Mouse (Mus musculus): ENCODE measurements around the gene Mslnl. TPM values are rescaled to one million over a fixed set of nuclear protein-coding genes. Genes with fewer than 3 reads are reported as not detected.

The Mslnl gene
- total RNA-seq, 2 experiments from 2014 or later: not detected

GRCm38 (mm10) chr17:25783086-25783485 is 47.2 kb downstream of the Mslnl start:
- intact Hi-C loops (cut with DNase I): no loop called here

DNA sequence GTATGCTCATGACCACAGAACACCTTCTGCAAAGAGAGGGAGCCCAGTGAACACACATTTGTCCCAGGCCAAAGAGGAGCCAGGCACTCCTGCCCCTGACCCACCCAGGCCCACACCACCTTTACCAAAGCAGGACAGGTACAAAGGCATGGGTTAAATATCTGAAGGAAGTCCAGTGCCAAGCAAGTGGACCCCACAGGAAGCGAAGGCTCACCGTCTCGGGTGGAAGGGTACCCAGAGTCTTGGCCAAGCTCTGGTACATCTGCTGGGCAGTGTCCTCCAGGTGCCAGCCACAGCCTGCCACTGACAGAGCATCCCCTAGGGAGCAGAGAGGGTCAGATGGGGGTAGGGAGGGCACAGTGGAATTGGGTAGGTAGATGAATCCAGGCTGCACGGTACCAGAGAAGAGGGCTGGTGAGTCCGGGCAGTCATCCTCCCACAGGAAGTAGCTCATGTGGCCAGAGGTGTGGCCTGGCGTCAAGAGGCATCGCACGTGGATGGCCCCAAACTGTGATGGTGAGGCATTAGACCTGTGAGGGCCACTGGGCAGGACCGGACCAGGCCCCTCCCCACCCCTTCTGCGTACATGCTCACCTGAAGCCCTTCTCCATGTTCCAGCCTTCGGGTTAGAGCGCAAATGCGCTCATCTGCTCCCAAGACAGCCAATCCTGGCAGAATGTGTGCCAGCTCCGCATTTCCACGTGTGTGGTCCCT is 48.2 kb downstream of the Mslnl start:
- intact Hi-C loops (cut with DNase I): no loop called here
- DNase-seq: no peak

More at GRCm38 (mm10) chr17:25783086-25783485, 47.2 kb downstream of the Mslnl start:
- no peak for DNase-seq

- peak; percentile 92 to 97 for DNase-seq
- intact Hi-C loops (cut with DNase I): no loop called here
Measured at GRCm38 (mm10) chr17:25785281-25785745, 49.5 kb downstream of the Mslnl start, which contains the start of gene Haghl. Gene Haghl, minus strand, starts transcription at chr17:25785673.

- DNase-seq: no peak
- intact Hi-C loops (cut with DNase I): no loop called here
Measured at GRCm38 (mm10) chr17:25786280-25786679, 50.4 kb downstream of the Mslnl start, which contains the start of gene Ccdc78. Gene Ccdc78, plus strand, starts transcription at chr17:25786580.

DNA sequence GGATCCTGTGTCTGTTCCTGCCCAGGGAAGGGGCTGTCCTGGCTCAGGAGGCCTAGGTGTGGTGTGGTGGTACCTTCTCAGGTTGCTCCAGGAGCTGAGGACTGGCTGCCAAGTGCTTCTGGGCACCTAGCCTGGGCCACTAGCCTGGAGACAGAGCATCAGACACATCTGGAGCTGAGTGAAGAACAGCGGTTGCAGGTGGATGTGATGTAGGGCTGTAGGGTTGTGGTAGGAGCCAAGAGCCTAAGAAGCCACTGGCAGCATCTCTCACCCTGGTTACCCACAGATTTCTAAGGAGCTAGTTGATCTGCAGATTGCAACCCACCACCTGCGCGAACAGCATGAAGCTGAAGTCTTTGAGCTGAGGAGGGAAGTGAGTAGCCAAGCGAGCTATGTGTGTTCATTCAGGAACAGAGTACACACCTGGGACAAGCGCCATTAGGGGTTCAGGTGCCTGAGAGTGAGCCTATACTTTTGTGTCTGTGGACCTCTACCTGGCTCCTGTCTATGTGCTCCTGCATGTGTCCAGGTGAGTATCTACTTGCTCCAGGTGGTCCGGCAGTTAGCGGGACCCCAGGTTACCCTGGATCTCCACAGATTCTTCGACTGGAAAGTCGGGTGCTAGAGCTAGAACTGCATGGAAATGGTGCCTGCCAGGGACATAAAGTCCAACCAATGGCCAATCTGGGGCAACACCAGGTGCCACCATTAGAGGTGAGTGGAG is 51.1 kb downstream of the Mslnl start:
- DNase-seq: no peak
- intact Hi-C loops (cut with DNase I): no loop called here

DNA sequence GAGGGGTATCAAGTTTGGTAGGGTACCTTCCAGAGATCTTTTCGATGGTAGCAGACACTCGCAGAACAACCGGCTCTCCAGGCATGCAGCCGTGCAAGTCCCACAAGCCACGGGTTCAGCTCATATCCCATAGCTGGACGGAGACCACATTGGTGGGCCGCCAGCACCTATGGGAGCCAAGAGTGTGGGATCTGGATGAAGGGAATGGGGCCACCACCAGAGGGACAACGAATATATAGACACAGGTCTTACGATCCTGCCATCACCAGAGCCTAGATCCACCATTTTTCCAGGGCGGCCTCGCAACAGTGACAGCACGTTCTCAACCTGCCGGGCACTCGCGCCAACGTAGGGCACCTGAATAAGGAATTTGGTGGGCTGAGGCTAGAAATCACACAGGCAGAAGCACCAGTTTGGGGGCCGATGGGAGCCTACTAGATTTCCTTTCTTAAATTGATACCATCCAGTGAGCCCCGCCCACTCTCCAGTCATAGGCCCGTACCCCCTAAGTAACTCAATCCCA is 55.5 kb downstream of the Mslnl start:
- intact Hi-C loops (cut with DNase I): no loop called here
- DNase-seq: no peak

DNA sequence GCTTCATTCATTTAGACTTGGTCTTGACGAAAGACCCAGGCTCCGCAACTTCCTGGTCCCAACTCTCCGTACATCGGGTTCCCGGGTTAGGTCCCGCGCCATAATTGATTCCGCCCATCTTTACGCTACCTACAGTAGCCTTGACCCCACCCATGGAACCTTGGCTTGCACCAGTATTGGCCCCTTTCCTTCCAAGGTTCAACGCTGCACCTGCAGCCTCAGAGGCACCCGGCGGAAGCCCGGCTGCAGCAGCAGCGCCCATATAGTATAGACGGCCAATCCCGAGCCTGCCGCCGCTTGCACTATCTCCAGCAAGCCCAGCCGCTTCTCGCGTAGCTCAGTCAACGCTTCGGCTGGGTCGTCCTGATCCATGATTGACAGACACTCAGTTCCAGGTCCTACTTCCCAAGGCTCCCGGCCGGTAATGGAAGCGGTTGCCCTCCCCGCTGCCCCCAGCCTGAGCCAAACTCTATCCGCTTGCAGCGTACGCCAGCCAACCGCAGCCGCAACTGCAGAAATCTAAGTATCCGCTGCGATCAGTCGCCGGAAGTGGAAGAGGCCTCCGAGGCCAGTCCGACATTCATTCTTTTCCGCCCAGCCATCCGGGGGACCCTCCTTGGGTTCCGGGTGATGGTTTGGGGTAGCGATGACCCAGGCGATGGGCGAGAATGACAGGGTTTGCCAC is 56.1 kb downstream of the Mslnl start:
- DNase-seq: peak; percentile 77 to 88
- intact Hi-C loops (cut with DNase I): no loop called here

DNA sequence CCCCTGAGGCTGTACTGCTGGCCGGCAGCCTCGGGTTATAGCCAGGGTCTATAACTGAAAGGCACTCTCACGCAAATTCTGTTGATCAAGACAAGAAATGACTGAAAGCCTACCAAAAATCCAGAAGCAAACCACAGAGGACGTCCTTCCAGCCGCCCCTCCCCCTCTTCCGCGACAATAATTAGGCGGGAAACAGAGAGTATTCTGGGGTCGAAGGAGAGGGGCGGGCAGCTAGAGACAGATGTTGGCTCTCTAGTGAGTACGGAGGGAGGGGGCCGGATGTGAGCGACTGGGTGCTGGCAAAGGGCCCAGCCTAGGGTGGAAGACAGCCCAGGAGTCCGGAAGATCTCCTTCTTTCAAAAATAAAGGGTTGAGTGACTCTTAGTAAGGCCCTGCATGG is 56.8 kb downstream of the Mslnl start, which contains the start of gene Fam173a:
Fam173a (minus strand) TSS at position 287 of the 400 bp plus-strand sequence.
- DNase-seq: peak in 1 of 2 experiments; percentile 66
- intact Hi-C loops (cut with DNase I): no loop called here

- intact Hi-C loops (cut with DNase I): no loop called here
Measured at GRCm38 (mm10) chr17:25794197-25794596, 58.4 kb downstream of the Mslnl start.

GRCm38 (mm10) chr17:25794998-25795397 is 59.2 kb downstream of the Mslnl start:
- intact Hi-C loops (cut with DNase I): no loop called here
- no peak for DNase-seq

More at GRCm38 (mm10) chr17:25794197-25794596, 58.4 kb downstream of the Mslnl start:
- DNase-seq: no peak

DNA sequence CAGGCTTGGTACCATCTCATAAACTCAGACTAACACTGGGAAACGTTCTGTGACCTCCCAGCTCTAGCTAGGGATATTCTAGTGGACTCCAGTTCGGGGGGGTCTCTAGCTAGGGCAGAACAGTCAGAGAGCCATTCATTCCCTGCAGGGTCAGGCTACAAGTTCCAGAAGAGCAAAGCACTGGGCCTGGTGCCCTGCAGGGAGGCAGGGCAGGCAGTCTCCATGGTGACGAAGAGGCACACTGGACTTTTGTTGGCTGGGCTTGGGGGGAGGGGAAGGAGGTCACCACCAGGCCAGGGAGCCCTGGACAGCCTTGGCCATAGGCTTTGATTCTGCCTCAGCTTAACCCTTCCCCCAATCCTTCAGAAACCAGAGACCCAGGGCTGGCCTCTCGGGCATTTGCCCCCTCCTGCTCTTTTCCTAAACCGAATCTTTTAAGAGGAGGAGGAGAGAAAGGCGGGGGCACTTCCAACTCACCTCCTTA is 59.8 kb downstream of the Mslnl start, which contains the start of gene AC134908.4:
AC134908.4 (minus strand) TSS at position 51 of the 484 bp plus-strand sequence.
- no peak for DNase-seq
- intact Hi-C loops (cut with DNase I): loop anchor here (2.0 kb wide), 1 partner anchor 21 kb away; no protein-coding TSS in a partner anchor

DNA sequence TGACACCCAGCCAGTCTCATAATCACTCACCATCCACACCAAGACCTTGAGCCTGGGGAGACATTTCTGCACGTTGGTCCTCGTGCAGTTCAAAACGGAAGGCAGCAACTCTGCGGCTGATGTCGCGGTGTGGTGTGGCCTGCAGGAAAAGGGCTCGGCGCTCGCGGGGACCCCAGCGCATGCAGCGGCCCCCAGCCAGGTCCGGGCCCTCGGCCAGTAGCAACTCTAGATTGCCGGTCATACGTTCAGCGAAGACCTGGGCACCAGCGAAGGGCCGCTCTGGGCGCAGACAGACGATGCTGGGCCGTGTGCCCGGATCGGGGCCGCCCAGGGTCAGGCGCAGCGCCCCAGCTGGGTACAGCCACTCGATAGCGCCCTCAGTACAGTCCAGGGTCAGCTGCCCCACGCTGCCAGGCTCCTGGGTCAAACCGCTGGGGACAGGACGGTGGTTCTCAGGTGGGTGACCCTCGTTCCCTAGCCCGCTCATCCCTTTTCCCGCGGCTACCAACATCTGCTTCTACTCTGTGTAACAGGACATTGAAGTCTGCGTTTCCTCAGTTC is 60.4 kb downstream of the Mslnl start:
- intact Hi-C loops (cut with DNase I): loop anchor here (2.0 kb wide), 1 partner anchor 21 kb away; no protein-coding TSS in a partner anchor
- DNase-seq: peak; percentile 50 to 56

- intact Hi-C loops (cut with DNase I): loop anchor here (2.0 kb wide), 1 partner anchor 22 kb away; no protein-coding TSS in a partner anchor
- DNase-seq: peak; percentile 76 to 86
Measured at GRCm38 (mm10) chr17:25796951-25797369, 61.1 kb downstream of the Mslnl start, which contains the start of gene Metrn. Gene Metrn, minus strand, starts transcription at chr17:25797136.

Small RNA genes within 50 kb of the gene (microRNA-seq; reads per million reads assigned to microRNA genes)
- gene Gm25083: 0 reads per million in 2 experiments
- gene Mir6966: 0 reads per million in 2 experiments

Other genes with a start within 250 kb of the Mslnl start
- gene Sstr5, start 238.8 kb upstream of the Mslnl start, total RNA-seq (2021): not detected
- 1 to 10 TPM; 1.9 to 2.0 TPM for gene Sox8, start 165.4 kb upstream of the Mslnl start, total RNA-seq (2021)
- gene Lmf1, start 157.0 kb upstream of the Mslnl start, total RNA-seq (2021): 10 to 100 TPM; 13.1 to 13.9 TPM
- not detected for gene Gng13, start 18.9 kb upstream of the Mslnl start, total RNA-seq (2021)
- gene Chtf18, start 8.6 kb upstream of the Mslnl start, total RNA-seq (2021): under 1 TPM; 0.41 to 0.49 TPM
- gene Rpusd1, start 8.4 kb upstream of the Mslnl start, total RNA-seq (2021): 1 to 10 TPM; 2.5 to 3.1 TPM
- under 1 TPM in 1 of 2 experiments, not detected in 1; 0.44 TPM for gene Msln, start 18.3 kb downstream of the Mslnl start, total RNA-seq (2021)
- gene Narfl, start 37.7 kb downstream of the Mslnl start, total RNA-seq (2021): 10 to 100 TPM; 26.0 to 30.5 TPM
- gene Haghl, start 49.6 kb downstream of the Mslnl start, total RNA-seq (2021): 10 to 100 TPM in 1 of 2 experiments, 1 to 10 TPM in 1; 8.7 to 10.1 TPM
- gene Ccdc78, start 50.5 kb downstream of the Mslnl start, total RNA-seq (2021): not detected
- 10 to 100 TPM; 34.8 to 38.9 TPM for gene Fam173a, start 56.9 kb downstream of the Mslnl start, total RNA-seq (2021)
- not detected for gene AC134908.4, start 59.6 kb downstream of the Mslnl start, total RNA-seq (2021)
- gene Metrn, start 61.1 kb downstream of the Mslnl start, total RNA-seq (2021): 10 to 100 TPM; 48.4 to 50.8 TPM
- 1 to 10 TPM; 1.2 to 1.5 TPM for gene Fbxl16, start 73.0 kb downstream of the Mslnl start, total RNA-seq (2021)
- 1 to 10 TPM; 8.9 to 9.3 TPM for gene Wdr24, start 87.6 kb downstream of the Mslnl start, total RNA-seq (2021)
- gene Jmjd8, start 92.8 kb downstream of the Mslnl start, total RNA-seq (2021): 10 to 100 TPM; 13.4 to 13.6 TPM
- gene Stub1, start 97.4 kb downstream of the Mslnl start, total RNA-seq (2021): 10 to 100 TPM; 85.4 to 86.0 TPM
- 10 to 100 TPM; 23.2 to 27.7 TPM for gene Rhbdl1, start 101.3 kb downstream of the Mslnl start, total RNA-seq (2021)
- 10 to 100 TPM; 18.6 to 19.2 TPM for gene Gm20683, start 105.7 kb downstream of the Mslnl start, total RNA-seq (2021)
- 10 to 100 TPM; 63.4 to 68.4 TPM for gene Rhot2, start 108.8 kb downstream of the Mslnl start, total RNA-seq (2021)
- 1 to 10 TPM in 1 of 2 experiments, under 1 TPM in 1; 0.39 to 1.6 TPM for gene Wdr90, start 125.5 kb downstream of the Mslnl start, total RNA-seq (2021)
- 100 to 1,000 TPM in 1 of 2 experiments, 10 to 100 TPM in 1; 87.2 to 102 TPM for gene Mcrip2, start 132.7 kb downstream of the Mslnl start, total RNA-seq (2021)
- gene Mettl26, start 139.0 kb downstream of the Mslnl start, total RNA-seq (2021): 10 to 100 TPM; 28.9 to 32.2 TPM
- under 1 TPM; 0.59 to 0.69 TPM for gene Wfikkn1, start 144.8 kb downstream of the Mslnl start, total RNA-seq (2021)
- 10 to 100 TPM in 1 of 2 experiments, 1 to 10 TPM in 1; 8.5 to 10.8 TPM for gene Rab40c, start 183.7 kb downstream of the Mslnl start, total RNA-seq (2021)
- 10 to 100 TPM; 24.1 to 27.4 TPM for gene Pigq, start 208.9 kb downstream of the Mslnl start, total RNA-seq (2021)
- gene Nhlrc4, start 208.9 kb downstream of the Mslnl start, total RNA-seq (2021): not detected
- gene A930017K11Rik, start 216.5 kb downstream of the Mslnl start, total RNA-seq (2021): not detected
- 1 to 10 TPM; 5.4 to 6.5 TPM for gene Capn15, start 249.8 kb downstream of the Mslnl start, total RNA-seq (2021)

Data from gastrocnemius, postnatal 36 days (tissue).